Comparison of ENCODE assay signal across 25 mouse cellular contexts in the genomic region with DNA sequence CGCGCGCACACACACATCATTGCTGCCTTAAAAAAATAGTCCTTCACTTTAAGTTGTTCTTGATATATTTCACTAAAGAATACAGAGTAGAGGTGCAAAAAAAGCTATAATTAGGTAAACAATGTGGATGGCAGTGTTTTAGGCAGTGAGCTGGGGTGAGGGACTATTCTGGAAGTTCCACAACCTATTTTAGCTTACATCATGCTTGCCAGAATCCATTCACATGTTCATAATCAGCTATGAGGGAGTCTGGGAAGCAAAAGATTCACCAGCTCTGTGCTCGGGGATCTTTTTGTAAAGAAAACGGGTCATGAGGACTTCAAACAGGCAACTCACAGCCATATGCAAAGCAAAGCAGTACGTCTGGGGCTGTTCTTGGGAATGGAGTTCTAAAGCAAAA.
A peak's percentile ranks its signal among the peaks of the same experiment; 100 is the strongest.
DNase-seq lines count a peak whose midpoint lies in the region; TF ChIP-seq lines count a peak whose summit lies in the region.
"Had no signal": no experiment of that assay in that cellular context is flagged by ENCODE, and none has a peak within 500 bp of the region (broad histone marks: within the 10 kb centered on the region; RNA-seq: fewer than 3 reads in every experiment).

No protein-coding gene starts in this region.

- TF ChIP-seq EP300 in heart, adult 2 months (IDR thresholded peaks at IDR 0.05; ENCODE audit: insufficient read depth, low read depth, low read length): no peak

- peak; percentile 43 for DNase-seq in heart, adult 11 months
- no peak for DNase-seq in heart, adult 2 months
- no peak for DNase-seq in left cerebral cortex, adult 2 months (ENCODE audit: extremely low spot score in 1 of 2, low spot score in 2 of 2)
- no peak for DNase-seq in left cerebral cortex, postnatal 10 days (ENCODE audit: extremely low spot score in 1 of 2, low spot score in 2 of 2)
- peak; percentile 12 for DNase-seq in retina, postnatal 1 day
- DNase-seq in retina, embryonic 14.5 days (ENCODE audit: low spot score): no peak
- peak; percentile 43 for DNase-seq in brain, adult 2 months (ENCODE audit: low read depth, low spot score)
- DNase-seq in adrenal gland, postnatal 25 days: no peak
- DNase-seq: adrenal gland, adult 2 months; adrenal gland, postnatal 10 days; adrenal gland, postnatal 36 days; cerebellum, adult 11 months; cerebellum, adult 18-20 months; cerebellum, adult 8-10 months; cerebellum, adult 9-11 months; cerebellum, postnatal 14 days; cerebellum, postnatal 36 days; embryo, embryonic 11 days had no signal

- TF ChIP-seq POLR2A in heart, adult 2 months (IDR thresholded peaks at IDR 0.05; ENCODE audit: insufficient read depth, low read depth, low read length): no peak

- no peaks in the 10 kb centered on the region for H3K27me3 ChIP-seq in heart, adult 2 months (ENCODE audit: control insufficient read depth, insufficient read depth, low read length)
- H3K27me3 ChIP-seq: CH12.LX; forebrain, embryonic 12.5 days had no signal

- H3K4me1 ChIP-seq in heart, adult 2 months (ENCODE audit: control insufficient read depth, insufficient read depth, low read length): no peaks in the 10 kb centered on the region
- H3K4me1 ChIP-seq: embryonic facial prominence, embryonic 13.5 days; embryonic facial prominence, embryonic 15.5 days; forebrain, embryonic 10.5 days; forebrain, embryonic 12.5 days had no signal

- H3K36me3 ChIP-seq in heart, adult 2 months (ENCODE audit: control insufficient read depth, insufficient read depth, low read length): no peaks in the 10 kb centered on the region
- H3K36me3 ChIP-seq: embryonic facial prominence, embryonic 13.5 days; embryonic facial prominence, embryonic 15.5 days; forebrain, embryonic 10.5 days; forebrain, embryonic 12.5 days; G1E had no signal

- 88% methylated on average over 6 of the region's 6 CpGs for WGBS in heart, adult 2 months

- no peak overlapping the region for H3K4me3 ChIP-seq in heart, adult 2 months
- H3K4me3 ChIP-seq in left cerebral cortex, adult 2 months: no peak overlapping the region
- H3K4me3 ChIP-seq: embryonic facial prominence, embryonic 13.5 days; embryonic facial prominence, embryonic 15.5 days; erythroblast, embryonic 14.5 days; forebrain, embryonic 10.5 days; forebrain, embryonic 12.5 days had no signal

- intact Hi-C loops in heart, adult 2 months (cut with DNase I): no loop called here
- intact Hi-C loops in left cerebral cortex, adult 2 months (cut with DNase I): no loop called here
- intact Hi-C loops in left cerebral cortex, postnatal 10 days (cut with DNase I): no loop called here

- H3K79me2 ChIP-seq in heart, adult 2 months (replicated peaks; ENCODE audit: control insufficient read depth, insufficient read depth, low read length): no peaks in the 10 kb centered on the region

- no peak overlapping the region for H3K27ac ChIP-seq in heart, adult 2 months
- peak overlapping the region; percentile 32; the same call in 1 of the 2 replicates for H3K27ac ChIP-seq in left cerebral cortex, adult 2 months
- H3K27ac ChIP-seq: embryonic facial prominence, embryonic 13.5 days; embryonic facial prominence, embryonic 15.5 days; forebrain, embryonic 10.5 days; forebrain, embryonic 12.5 days had no signal

- TF ChIP-seq CTCF in heart, adult 2 months (IDR thresholded peaks at IDR 0.05): no peak
- no peak for TF ChIP-seq CTCF in left cerebral cortex, adult 2 months (IDR thresholded peaks at IDR 0.05)

- no peak overlapping the region for H3K9ac ChIP-seq in heart, adult 2 months (ENCODE audit: low read depth, low read length)
- H3K9ac ChIP-seq: embryonic facial prominence, embryonic 13.5 days; embryonic facial prominence, embryonic 15.5 days; forebrain, embryonic 12.5 days had no signal

Comparison
In these comparisons a context has a peak if more than half of its experiments do, and no peak if none do; other contexts are left out.
1. DNase-seq: peak in heart, adult 11 months (single experiment), retina, postnatal 1 day (single experiment) and brain, adult 2 months (single experiment); none in heart, adult 2 months (0 of 2), left cerebral cortex, adult 2 months (0 of 2), left cerebral cortex, postnatal 10 days (0 of 2), retina, embryonic 14.5 days (single experiment) and adrenal gland, postnatal 25 days (single experiment).